Mouse (Mus musculus): Measurements from ENCODE around the gene Nat8f2. TPM values are rescaled to one million over a fixed set of nuclear protein-coding genes. Genes with fewer than 3 reads are reported as not detected.

Nat8f2 gene
- polyA plus RNA-seq, 1 experiment from 2014 or later = not detected

DNA sequence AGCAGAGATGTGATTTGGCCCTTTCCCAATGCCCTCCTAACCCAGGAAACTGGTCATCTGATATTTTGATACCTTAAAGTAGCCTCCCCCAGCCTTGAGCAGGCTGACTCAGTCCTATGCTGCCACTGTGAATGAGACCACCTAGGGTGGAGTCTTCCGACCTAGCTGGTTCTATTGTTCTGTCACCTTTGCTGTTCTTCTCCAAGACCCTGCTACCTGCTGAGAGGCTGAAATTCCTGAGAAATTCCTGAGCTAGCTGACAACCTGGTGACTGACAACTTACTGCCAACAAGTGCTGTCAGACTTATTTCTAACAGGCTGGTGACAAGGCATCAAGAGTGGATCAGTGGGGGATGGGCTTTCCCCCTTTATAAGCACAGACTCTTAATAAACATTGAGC is 50.6 kb downstream of the Nat8f2 start:
- ATAC-seq (ENCODE audit: low FRiP score) (no peak), DNase-seq (ENCODE audit: low spot score, missing footprints) (no peak)
- Histone ChIP-seq H3K9ac (ENCODE audit: low read length) (no peak overlapping the region), H3K36me3 (ENCODE audit: control insufficient read depth, insufficient read depth, low read length) (no peaks in the 10 kb centered on the region), H3K4me1 (ENCODE audit: control insufficient read depth, insufficient read depth, low read length) (no peaks in the 10 kb centered on the region), H3K27me3 (ENCODE audit: control insufficient read depth, insufficient read depth, low read length) (no peaks in the 10 kb centered on the region), H3K4me2 (no peak overlapping the region), H3K27ac (ENCODE audit: low read depth, low read length) (no peak overlapping the region), H3K4me3 (ENCODE audit: low read depth, low read length) (no peak overlapping the region), H3K9me3 (ENCODE audit: control insufficient read depth, low read length) (no peaks in the 10 kb centered on the region)
- 28% methylated on average over 1 of the region's 1 CpGs for WGBS

Other genes starting within 250 kb of the Nat8f2 start
- gene Nat8f7, start 156.0 kb downstream of the Nat8f2 start, polyA plus RNA-seq (2014; fragmentation: Nextera tagmentation; extraction: Ambion mirVana) = not detected in 2 replicates
- 0.10 TPM in 1 of 2 replicates, not detected in the other for gene Nat8f3, start 103.4 kb downstream of the Nat8f2 start, polyA plus RNA-seq (2014; fragmentation: Nextera tagmentation; extraction: Ambion mirVana)
- not detected in 2 replicates for gene Nat8f6, start 48.2 kb downstream of the Nat8f2 start, polyA plus RNA-seq (2014; fragmentation: Nextera tagmentation; extraction: Ambion mirVana)
- not detected in 2 replicates for gene Nat8f5, start 48.2 kb downstream of the Nat8f2 start, polyA plus RNA-seq (2014; fragmentation: Nextera tagmentation; extraction: Ambion mirVana)
- not detected in 2 replicates for gene Nat8, start 37.1 kb downstream of the Nat8f2 start, polyA plus RNA-seq (2014; fragmentation: Nextera tagmentation; extraction: Ambion mirVana)
- 6.0 and 7.0 TPM in 2 replicates for gene Nat8f4, start 35.7 kb upstream of the Nat8f2 start, polyA plus RNA-seq (2014; fragmentation: Nextera tagmentation; extraction: Ambion mirVana)
- 33.6 and 40.7 TPM in 2 replicates for gene Tprkb, start 42.7 kb upstream of the Nat8f2 start, polyA plus RNA-seq (2014; fragmentation: Nextera tagmentation; extraction: Ambion mirVana)
- gene Nat8f1, start 46.5 kb upstream of the Nat8f2 start, polyA plus RNA-seq (2014; fragmentation: Nextera tagmentation; extraction: Ambion mirVana) = 5.7 and 6.2 TPM in 2 replicates
- 40.3 and 42.6 TPM in 2 replicates for gene Dusp11, start 92.5 kb upstream of the Nat8f2 start, polyA plus RNA-seq (2014; fragmentation: Nextera tagmentation; extraction: Ambion mirVana)
- not detected in 2 replicates for gene Figla, start 147.0 kb upstream of the Nat8f2 start, polyA plus RNA-seq (2014; fragmentation: Nextera tagmentation; extraction: Ambion mirVana)
- 57.8 and 64.5 TPM in 2 replicates for gene Add2, start 159.5 kb upstream of the Nat8f2 start, polyA plus RNA-seq (2014; fragmentation: Nextera tagmentation; extraction: Ambion mirVana)